Mouse (Mus musculus) left cerebral cortex, adult 8-10 months (tissue): ENCODE results near the gene Gls2. TPM values are rescaled to one million over a fixed set of nuclear protein-coding genes. Genes with fewer than 3 reads are reported as not detected.

Experiments
- DNase-seq, 2 experiments: peaks; one replicate each; pipeline ENCODE4 v3.0.0; 2022; ENCODE audit warnings: low spot score in 2 of 2
- total RNA-seq, 4 experiments: library from RNA; stranded (reverse); gene quantifications; 2 replicates each; pipeline ENCODE4 v1.2.4; 2022

Gls2 gene
- total RNA-seq, 4 experiments from 2014 or later, result 32.6 to 36.0 (median 34.0) TPM

GRCm38 (mm10) chr10:128231697-128232419 lies 37.6 kb downstream of the Gls2 start, which contains the start of gene Timeless:
TSS of gene Timeless (plus strand) at chr10:128232065.
- peak; percentile 59 to 82 for DNase-seq

DNA sequence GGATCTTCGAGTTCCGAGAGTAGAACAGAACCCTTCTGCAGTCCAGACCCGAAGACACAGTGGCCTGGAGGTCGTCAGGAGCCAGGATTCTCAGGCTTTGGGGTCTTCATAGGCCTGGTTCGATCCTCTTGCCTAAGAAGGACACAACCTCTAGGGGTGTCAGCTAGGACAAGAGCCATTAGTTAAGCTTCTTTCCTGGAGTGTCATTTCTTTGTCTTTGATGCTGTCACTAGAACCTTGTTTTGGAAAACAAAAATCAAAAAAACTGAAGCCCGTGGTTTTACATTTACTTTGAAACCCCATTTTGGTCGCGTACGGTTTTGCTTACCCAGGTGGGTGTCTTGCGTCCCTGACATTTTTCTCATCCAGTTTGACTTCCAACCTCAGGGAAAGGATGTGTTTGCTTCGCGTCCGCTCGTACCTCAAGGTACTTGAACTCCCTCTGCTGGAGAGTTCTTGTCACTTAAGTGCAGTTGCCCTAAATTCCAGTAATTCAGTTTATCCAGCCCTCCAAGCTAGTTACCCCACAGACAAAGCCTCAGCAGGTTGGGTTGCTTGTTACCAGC lies 38.2 kb downstream of the Gls2 start:
- DNase-seq, result peak; percentile 21 to 39

DNA sequence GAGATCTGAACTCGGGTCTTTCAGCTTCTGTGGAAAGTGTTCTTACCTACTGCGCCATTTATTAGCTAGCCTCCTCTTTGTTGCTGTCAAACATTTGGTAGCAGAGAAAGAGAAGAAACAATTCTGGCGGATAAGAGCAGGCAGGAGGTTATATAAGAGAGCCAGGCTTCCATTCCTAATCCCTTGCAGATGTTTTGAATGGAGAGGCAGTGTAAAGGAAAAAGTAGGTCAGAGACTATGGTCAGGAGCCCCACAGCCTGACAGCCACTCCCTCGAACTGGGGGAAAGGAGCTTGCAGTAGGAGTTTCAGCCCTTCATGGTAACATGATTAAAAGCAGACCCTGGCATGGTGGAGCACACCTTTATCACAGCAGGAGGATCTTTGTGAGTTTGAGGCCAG lies 42.1 kb downstream of the Gls2 start:
- DNase-seq, result no peak

GRCm38 (mm10) chr10:128237807-128238480 lies 43.7 kb downstream of the Gls2 start:
- DNase-seq, result peak in 1 of 2 experiments; percentile 35

DNA sequence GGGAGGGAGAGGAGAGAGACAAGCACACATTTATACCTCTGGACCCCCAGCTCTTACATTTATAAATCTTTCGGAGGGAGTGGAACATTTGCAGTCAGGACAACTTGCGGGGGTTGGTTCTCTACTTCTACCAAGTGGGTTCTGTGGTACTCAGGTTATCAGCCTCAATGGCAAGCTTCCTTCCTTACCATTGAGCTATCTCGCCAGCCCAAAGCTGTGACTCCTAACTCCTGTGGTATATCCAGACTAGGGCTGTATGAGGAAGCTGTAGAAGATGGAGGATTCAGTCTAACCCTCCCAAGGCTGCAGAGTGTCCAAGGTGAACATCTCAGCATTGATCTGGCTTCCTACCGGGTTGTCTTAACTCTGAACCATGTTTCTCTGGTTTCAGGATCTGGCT lies 44.9 kb downstream of the Gls2 start:
- no peak for DNase-seq

DNA sequence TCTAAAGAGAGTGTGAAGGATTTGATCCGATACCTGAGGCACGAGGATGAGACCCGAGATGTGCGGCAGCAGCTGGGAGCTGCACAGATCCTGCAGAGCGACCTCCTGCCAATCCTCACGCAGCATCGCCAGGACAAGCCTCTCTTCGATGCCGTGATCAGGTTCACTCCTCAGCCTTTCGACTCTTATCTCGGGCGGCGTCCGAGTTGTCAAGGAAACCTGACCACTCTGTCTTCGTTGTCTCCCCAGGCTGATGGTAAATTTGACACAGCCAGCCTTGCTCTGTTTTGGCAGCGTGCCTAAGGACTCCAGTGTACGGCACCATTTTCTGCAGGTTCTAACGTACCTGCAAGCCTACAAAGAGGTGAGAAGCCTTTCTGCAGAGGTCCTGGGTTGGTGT lies 45.9 kb downstream of the Gls2 start:
- no peak for DNase-seq

- no peak for DNase-seq
These were observed 49.0 kb downstream of the Gls2 start for GRCm38 (mm10) chr10:128243252-128243651.

DNA sequence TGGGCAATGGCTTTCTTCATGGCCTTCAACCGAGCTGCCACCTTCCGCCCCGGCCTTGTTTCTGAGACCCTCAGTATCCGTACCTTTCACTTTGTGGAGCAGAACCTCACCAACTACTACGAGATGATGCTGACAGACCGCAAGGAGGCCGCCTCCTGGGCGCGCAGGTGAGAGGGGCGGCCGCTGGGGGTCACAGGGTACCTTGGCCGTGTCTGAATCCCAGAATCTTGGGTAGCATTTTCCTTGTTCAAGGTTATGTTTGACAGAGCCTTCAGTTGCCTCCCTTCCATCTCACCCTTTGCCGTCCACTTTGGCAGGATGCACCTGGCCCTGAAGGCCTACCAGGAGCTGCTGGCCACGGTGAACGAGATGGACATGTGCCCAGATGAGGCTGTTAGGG lies 49.9 kb downstream of the Gls2 start:
- DNase-seq, result no peak

- no peak for DNase-seq
These were observed 52.9 kb downstream of the Gls2 start for GRCm38 (mm10) chr10:128247020-128247732.

GRCm38 (mm10) chr10:128250565-128250964 lies 56.3 kb downstream of the Gls2 start:
- no peak for DNase-seq

DNA sequence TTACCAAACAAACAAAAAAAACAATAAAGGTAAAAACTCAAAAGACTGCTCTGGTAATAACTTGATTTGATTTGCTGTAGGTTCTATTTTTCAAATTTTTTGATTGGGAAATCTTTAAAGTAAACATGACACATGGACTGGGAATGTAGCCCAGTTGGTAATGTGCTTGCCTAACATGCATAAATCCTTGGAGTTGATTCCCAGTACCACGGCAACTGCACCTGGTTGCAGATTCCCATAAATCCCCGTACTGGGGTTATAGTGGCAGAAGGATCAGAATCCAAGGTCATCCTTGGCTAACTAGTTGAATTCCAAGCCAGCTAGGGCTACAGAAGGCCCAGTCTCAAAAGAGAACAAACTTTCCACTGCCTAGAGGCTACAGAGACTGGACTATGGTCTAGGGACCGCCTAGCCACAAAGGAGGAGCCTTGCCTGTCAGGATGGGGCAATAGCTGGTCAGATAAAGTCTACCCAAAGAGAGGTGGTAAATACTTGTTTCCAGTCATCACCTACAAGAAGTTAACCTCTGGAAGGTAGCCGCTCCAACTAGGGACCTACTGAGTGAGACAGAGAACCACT lies 59.5 kb downstream of the Gls2 start, which contains the start of gene Apon:
Gene Apon (plus strand): TSS at position 420 of the 579 bp plus-strand sequence.
- no peak for DNase-seq

- no peak for DNase-seq
These were observed 61.7 kb downstream of the Gls2 start for GRCm38 (mm10) chr10:128255925-128256324.

DNA sequence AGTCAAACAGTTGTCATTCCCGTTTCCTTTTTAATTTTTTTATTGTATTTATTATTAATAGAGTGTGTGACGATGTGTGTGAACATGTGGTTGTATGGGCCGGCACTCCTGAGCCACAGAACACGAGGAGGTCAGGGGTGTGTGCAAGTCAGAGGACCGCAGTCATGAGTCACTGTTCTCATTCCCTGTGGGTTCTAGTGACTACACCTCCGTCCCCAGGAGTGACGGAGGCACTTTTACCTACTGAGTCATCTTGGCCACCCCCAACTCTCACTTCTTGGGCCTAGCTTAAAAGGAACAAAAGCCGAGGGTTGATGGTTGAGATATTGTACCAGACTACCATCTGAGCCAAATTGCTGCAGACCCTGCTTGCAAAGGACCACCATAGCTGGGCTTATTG lies 62.1 kb downstream of the Gls2 start:
- no peak for DNase-seq

DNA sequence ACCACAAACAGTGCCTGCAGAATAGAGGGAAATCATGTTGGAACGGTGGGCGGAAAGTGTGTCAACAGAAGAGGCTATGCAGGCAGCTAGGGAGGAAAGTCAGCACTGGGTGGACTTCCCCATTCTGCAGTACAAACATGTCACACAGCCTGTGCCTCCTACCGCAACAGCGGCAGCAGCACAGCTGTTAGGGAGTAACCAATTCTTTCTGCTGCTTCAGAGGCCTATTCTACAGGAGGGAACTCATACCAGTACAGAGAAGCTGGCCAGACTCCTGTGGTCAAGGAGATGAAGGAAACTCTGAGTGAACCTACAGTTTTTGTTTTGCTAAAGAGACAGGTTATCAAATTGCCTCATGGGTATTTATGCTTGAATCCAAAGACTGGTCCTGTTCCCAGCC lies 64.7 kb downstream of the Gls2 start:
- no peak for DNase-seq

Other genes starting within 250 kb of the Gls2 start
- not detected for gene Hsd17b6, start 186.8 kb upstream of the Gls2 start, total RNA-seq
- gene Prim1, start 179.3 kb upstream of the Gls2 start, total RNA-seq, result 1 to 10 TPM; 6.5 to 9.3 (median 8.1) TPM
- gene Naca, start 158.9 kb upstream of the Gls2 start, total RNA-seq, result 100 to 1,000 TPM; 335 to 362 (median 360) TPM
- 100 to 1,000 TPM; 118 to 126 (median 124) TPM for gene Ptges3, start 135.5 kb upstream of the Gls2 start, total RNA-seq
- 1,000 to 10,000 TPM; 1,625 to 1,859 (median 1,782) TPM for gene Atp5b, start 111.2 kb upstream of the Gls2 start, total RNA-seq
- gene Baz2a, start 102.9 kb upstream of the Gls2 start, total RNA-seq, result 10 to 100 TPM; 36.4 to 39.1 (median 38.4) TPM
- gene Rbms2, start 14.2 kb upstream of the Gls2 start, total RNA-seq, result 10 to 100 TPM; 14.3 to 18.7 (median 17.1) TPM
- gene Spryd4, start 17.4 kb downstream of the Gls2 start, total RNA-seq, result 1 to 10 TPM; 8.4 to 9.4 (median 9.2) TPM
- not detected for gene Mip, start 31.4 kb downstream of the Gls2 start, total RNA-seq
- gene Timeless, start 37.6 kb downstream of the Gls2 start, total RNA-seq, result 1 to 10 TPM; 6.4 to 9.9 (median 7.8) TPM
- not detected for gene Apon, start 59.6 kb downstream of the Gls2 start, total RNA-seq
- under 1 TPM in 1 of 4 experiments, not detected in 3; 0.30 TPM for gene Apof, start 74.2 kb downstream of the Gls2 start, total RNA-seq
- 10 to 100 TPM; 26.8 to 38.6 (median 28.2) TPM for gene Stat2, start 76.1 kb downstream of the Gls2 start, total RNA-seq
- gene Il23a, start 104.3 kb downstream of the Gls2 start, total RNA-seq, result under 1 TPM in 1 of 4 experiments, not detected in 3; 0.36 TPM
- gene Pan2, start 108.9 kb downstream of the Gls2 start, total RNA-seq, result 10 to 100 TPM; 14.5 to 15.5 (median 15.3) TPM
- 10 to 100 TPM; 66.6 to 76.7 (median 67.6) TPM for gene Cnpy2, start 128.0 kb downstream of the Gls2 start, total RNA-seq
- 100 to 1,000 TPM; 221 to 239 (median 230) TPM for gene Cs, start 143.3 kb downstream of the Gls2 start, total RNA-seq
- 10 to 100 TPM; 59.3 to 62.4 (median 61.5) TPM for gene Coq10a, start 174.5 kb downstream of the Gls2 start, total RNA-seq
- gene Ankrd52, start 182.7 kb downstream of the Gls2 start, total RNA-seq, result 10 to 100 TPM; 41.2 to 49.0 (median 44.8) TPM
- gene Slc39a5, start 206.8 kb downstream of the Gls2 start, total RNA-seq, result under 1 TPM in 3 of 4 experiments, not detected in 1; 0.27 to 0.61 (median 0.59) TPM
- gene Nabp2, start 217.0 kb downstream of the Gls2 start, total RNA-seq, result 10 to 100 TPM; 90.1 to 97.4 (median 94.1) TPM
- gene Rnf41, start 217.2 kb downstream of the Gls2 start, total RNA-seq, result 10 to 100 TPM; 72.2 to 79.3 (median 73.4) TPM